Mouse (Mus musculus) embryonic fibroblast, embryonic 13.5 days (primary cell): Measurements from ENCODE around the gene Gm47985.

Source experiments
- CTCF ChIP-seq: IDR thresholded peaks from 2 replicates; pipeline ENCODE4 v1.5.1; 2011; ENCODE audit warnings: mild to moderate bottlenecking, control low read depth, low read length, moderate library complexity, borderline replicate concordance; ENCODE audit not compliant: insufficient read depth
- POLR2A ChIP-seq: IDR thresholded peaks from 2 replicates; pipeline ENCODE4 v1.6.1; 2011; ENCODE audit warnings: low read depth, mild to moderate bottlenecking, control low read depth, low read length, moderate library complexity

DNA sequence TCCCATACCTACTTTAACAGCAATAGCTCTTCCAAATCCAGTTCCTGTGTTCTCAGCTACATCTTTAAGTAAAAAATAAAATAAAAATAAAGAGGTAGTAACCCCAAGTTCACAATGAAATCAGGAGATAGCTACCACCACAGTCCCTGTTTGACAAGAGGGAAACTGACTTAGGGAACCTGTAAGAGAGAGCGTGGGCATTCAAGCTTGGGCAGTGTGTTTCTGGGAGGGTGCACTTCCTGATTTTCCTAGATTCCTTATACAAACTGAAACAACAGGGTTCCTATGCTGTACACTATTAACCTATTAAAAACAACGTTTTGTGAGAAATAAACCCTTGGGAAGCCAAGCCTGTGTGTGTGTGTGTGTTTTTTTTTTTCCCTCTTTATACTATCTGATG, 32.5 kb downstream of the Gm47985 start:
- TF ChIP-seq CTCF = no peak
- no peak for TF ChIP-seq POLR2A
